Mouse (Mus musculus) adrenal gland, adult 8-10 months (tissue): Measurements from ENCODE around the gene Shc1. TPM values are rescaled to one million over a fixed set of nuclear protein-coding genes. Genes with fewer than 3 reads are reported as not detected.
A peak's percentile ranks its signal among the peaks of the same experiment; 100 is the strongest.

ENCODE experiments used
- DNase-seq: peaks from one replicate; pipeline ENCODE4 v3.0.0; 2022
- total RNA-seq, 4 experiments: library from RNA; stranded (reverse); gene quantifications; 2 replicates each; pipeline ENCODE4 v1.2.4; 2022

Shc1 gene
- total RNA-seq, 4 experiments from 2014 or later: 108 to 136 (median 122) TPM

DNA sequence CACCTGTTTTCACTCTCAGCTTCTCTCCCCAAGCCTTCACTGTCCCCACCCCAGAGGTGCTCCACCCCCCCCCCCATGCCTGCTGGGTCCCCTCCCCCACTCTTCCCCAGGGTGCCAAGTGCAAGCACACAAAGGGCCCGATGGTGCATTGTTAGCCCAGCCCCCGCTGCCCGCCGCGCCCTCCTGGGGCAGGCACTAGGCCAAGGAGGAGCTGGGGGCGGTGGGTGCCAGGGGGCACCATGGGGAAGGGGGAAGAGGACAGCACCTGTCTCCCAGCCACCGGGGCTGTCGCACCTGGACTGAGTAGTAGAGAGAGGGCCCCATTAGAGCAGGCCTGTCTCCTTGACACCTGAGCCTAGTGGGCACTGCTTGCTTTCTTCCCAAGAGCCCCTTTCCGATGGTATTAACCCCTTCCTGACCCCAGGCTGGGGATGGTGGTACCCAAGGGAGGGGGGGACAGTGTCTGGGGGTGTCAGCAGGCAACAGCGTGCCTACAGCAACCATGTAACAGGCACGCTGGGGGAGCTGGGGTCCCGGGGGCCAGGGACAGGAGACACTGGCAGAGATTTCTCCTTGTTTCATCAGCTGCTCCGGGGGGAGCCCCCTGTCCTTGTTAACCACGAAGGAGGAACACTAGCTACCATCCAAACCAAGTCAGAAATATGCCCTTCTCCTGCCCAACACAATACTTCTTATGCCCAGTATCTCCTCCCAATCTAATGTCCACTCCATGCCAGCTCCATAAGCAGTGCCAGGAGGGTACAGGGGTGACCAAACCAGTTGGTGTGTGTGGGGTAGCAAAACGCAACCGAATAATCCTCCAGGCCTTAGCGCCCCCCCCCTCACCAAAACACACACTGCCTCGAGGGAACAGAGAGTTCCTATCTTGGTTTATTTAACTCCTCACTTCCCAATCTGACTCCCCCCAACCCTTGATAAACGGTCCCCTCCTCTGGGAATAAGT, 27.3 kb upstream of the Shc1 start:
- no peak for DNase-seq

DNA sequence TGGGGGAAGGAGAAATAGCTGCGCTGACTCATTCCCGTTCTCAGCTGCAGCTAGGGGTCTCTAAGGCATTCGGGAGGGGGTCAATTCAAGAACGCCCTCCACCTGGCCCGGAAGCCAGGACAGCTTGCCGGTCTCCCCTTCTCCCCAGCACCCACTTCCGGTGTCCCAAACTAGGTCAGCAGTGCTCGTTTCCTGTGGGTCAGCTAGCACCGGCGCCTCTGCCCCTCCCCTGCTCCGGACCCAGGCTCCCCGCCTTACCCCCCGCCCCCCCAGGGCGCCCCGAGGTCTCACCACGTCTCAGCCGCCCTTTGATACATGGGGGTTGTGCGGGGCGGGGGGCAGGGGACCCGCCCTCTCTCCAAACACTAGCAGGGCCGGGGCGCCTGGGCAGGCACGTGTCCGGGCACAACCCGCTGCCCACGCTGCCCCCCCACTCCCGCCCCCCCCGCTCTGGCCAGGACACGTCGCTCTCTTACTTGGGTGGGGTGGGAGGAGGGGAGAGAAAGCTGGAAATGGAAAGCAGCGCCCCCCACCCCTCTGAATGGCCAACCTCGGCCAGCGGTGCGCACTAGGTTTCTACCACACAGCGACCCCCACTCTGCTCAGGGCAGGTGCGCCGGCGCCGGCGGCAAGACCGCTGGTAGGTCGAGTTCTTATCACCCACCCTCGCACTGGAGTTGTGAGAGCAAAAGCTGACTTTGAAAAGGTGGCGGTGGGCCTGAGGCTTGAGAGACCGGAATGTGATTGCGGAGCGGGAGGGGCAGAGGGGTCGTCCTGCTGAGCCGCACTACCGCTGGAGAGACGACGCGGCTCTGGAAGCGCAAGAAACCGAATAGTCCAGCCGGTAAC, 26.4 kb upstream of the Shc1 start:
- peak; percentile 80 for DNase-seq

GRCm38 (mm10) chr3:89392871-89393311, 25.4 kb upstream of the Shc1 start:
- no peak for DNase-seq

DNA sequence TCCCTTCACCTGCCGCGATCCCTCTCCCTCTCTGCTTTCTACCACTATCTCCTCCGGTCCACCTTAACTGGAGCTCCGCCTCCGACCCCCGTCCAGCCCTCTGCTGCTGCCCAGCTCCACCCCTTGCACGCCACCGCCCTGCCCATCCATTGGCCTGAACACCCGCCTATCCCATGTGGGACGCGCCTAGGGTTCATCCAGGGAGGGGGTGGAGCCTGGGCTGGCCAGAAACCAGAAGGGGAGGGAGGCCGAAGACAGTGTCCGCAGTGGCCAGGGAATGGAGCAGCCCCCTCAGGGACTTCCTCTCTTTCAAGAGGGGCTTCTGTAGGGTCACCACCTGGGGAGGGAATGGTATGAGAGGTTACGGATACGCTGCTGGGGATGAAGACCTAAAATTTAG, 24.6 kb upstream of the Shc1 start:
- peak; percentile 99 for DNase-seq

GRCm38 (mm10) chr3:89394006-89394893, 24.0 kb upstream of the Shc1 start, which contains the start of gene Zbtb7b:
Gene Zbtb7b (minus strand): TSS chr3:89394776.
- DNase-seq: peak; percentile 87

GRCm38 (mm10) chr3:89394894-89395256, 23.4 kb upstream of the Shc1 start:
- peak; percentile 87 for DNase-seq

- DNase-seq: no peak
Observed at GRCm38 (mm10) chr3:89395419-89395805, 22.8 kb upstream of the Shc1 start.

DNA sequence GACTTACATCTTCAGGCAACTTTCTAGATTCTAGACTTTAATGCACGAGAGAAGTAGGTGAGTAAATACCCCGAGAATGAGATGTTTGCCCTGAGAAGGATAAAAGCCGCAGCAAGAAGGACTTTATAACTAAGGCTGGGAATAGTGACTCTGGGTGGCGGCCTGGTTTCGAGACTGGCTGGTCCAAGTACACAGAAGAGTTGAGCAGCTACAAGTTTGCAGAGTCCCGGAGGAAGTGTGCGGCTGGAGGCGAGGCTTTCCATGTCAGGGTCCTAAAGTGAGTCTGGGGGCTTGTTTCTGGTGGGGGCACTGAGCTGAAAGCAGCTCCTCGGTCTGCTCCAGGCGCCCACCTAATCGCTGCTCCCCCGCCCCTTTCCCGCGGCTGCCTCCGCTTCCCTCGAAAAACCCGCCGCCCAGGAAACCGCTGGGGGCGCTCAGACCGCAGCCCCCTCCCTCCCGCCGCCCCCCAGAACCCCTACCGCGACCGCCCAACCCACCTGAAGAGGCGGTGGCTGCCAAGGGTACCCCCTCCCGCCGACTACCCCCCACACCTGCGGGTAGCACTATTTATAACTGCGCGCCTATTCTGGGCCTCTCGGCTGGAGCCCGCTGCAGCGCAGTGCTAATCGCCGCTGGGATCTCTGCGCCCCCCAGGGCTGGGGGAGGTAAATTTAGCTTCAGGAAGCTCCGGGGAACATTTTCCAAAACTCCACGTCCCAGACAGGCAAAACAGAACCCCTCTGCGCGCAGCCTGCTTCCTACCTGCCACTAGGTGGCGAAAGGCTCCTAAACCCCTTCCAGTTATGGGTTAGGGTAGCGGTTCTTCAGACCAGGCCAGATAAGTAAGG, 22.2 kb upstream of the Shc1 start:
- DNase-seq: no peak

- no peak for DNase-seq
Observed at GRCm38 (mm10) chr3:89396654-89397005, 21.6 kb upstream of the Shc1 start.

- no peak for DNase-seq
Observed at GRCm38 (mm10) chr3:89401329-89401728, 16.9 kb upstream of the Shc1 start.

GRCm38 (mm10) chr3:89402693-89403092, 15.6 kb upstream of the Shc1 start, which contains the start of gene Lenep:
Gene Lenep (minus strand): TSS chr3:89402793.
- DNase-seq: no peak

GRCm38 (mm10) chr3:89406887-89407286, 11.4 kb upstream of the Shc1 start:
- DNase-seq: no peak

- no peak for DNase-seq
Observed at GRCm38 (mm10) chr3:89408448-89408847, 9.8 kb upstream of the Shc1 start.

DNA sequence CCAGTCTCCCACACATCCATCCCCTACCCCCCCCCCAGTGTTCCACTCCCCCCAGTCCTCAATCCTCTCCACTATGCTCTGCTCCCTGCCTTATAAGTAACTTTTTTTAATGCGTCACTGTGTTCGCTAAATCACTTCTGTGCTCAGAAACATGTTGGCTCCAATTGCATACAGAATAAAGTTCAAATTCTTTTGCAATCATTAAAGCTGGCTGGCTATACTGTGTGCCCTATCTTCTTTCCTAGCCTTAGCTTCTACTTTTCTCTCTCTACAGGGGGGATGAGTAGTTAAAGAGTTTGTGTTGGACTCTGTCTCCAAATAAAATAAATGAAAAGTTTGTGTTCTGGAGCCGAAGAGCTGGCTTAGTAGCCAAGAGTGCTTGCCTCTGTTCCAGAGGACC, 8.5 kb upstream of the Shc1 start:
- no peak for DNase-seq

DNA sequence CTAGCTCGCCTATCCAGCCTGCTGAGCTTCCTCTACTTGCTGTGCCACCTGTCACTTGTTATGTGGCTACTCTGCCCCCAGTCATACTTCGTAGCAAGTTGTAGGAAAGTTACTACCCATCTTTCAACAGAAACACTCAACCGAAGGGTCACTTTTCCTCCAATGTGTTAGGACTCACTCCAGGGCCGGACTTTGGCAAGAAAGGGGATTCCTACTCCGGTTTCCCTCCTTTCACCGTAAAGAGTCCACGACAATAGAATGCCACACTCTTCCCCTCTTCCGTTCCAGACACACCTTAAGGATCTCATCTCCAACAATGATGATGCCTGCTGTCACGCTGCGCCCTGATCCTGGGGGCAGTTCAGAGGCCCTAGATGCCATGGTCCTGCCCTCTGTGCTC, 7.4 kb upstream of the Shc1 start:
- DNase-seq: no peak

DNA sequence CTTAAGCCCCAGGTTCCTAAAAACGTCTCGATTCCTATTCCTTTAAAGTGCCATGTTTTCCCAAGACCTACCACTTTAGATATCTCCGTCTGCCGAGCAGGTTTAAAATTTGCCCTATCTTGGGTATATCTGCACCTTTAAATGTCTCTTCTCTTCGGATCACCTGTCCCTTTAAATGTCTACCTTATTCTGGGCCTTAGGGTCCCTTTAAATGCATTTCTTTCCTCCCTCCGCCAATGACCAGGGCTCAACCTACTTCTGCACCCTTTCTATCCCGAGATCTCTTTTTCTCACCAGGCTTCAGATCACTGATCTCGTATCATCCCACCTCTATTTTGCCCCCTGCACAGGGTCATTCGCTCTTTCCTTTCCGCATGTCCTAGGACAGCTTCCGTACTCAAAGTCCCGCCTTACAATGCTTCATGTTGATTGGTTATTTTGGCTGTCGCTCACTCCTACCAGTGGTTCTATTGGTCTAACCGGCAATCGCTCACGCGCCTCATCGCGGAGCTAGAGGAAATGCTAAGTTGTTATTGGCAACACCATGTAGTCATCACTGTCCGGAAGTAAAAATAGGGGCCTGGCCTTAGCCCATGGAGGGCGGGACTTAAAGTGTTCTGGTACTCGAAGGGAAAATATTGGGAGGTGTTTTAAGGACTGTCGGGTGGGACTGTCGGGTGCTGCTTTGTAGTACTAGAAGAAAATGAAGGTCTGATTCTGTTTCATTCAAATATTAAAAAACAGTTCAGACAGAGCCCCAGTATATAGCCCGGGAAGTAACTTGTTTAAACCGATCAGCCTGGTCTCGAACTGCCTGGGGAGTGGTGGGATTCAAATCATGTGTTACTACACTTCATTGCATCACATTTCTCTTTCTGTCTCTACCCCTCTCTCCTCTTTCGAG, 6.5 kb upstream of the Shc1 start, which contains the start of gene Flad1:
Flad1 (minus strand) TSS at position 381 of the 904 bp plus-strand sequence.
- peak; percentile 99 for DNase-seq

DNA sequence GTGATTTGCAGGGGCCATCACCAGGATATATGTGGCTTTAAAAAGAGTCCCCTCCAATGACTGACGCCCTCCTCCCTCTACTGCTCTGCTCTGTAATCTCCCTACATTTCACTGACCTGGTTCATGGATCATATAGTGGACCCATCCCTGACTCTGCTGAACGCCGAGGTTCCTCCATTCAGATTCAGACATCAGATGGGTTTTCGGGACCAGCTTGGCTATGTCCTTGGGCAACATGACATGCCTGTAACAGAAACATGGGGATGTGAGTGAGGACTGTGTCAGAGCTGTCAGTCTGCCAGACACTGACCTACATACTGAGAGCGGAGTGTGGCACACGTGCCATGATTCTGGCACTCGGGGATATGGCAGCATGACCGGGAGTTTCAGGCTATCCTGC, 2.1 kb upstream of the Shc1 start:
- no peak for DNase-seq

DNA sequence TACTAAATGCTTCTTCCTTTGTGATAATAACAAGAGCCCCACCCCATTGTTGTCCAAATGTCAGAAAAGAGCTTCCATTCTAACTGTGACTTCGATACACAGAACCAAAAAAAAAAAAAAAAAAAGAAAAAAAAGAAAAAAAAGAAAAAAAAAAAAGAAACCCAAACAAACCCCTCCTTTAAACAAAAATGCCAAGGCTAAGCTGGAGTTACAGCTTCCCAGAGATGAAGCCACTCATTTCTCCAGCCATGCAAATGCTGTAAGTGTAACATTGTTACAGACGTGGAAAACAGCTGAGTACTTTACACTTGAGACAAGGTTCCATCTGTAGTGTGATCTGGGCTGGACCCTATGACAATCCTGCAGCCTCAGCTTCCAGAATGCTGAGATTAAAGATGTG, 1.1 kb upstream of the Shc1 start:
- no peak for DNase-seq

DNA sequence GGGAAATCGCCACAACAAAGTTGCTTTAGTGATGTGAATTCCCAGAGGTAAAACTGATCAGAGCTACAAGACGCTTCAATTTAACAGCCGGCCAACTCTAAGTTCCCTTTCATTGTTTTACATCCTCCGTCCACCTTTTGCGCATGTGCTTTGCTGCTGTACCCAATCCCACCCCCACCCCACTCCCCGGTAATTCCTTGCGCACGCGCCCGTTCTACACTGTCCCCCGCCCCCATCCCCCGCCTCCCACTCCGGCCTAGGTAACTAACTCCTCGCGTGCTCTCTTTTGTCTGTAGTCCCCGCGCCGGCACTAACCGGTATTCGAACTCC, 438 bp upstream of the Shc1 start:
- no peak for DNase-seq

- DNase-seq: peak; percentile 83
Observed at GRCm38 (mm10) chr3:89418861-89419250, 613 bp downstream of the Shc1 start.
